Mouse (Mus musculus): ENCODE data around the gene Cdon. TPM values are rescaled to one million over a fixed set of nuclear protein-coding genes. Genes with fewer than 3 reads are reported as not detected.

The Cdon gene
- polyA plus RNA-seq, 1 experiment from 2014 or later, result 0.51 TPM

DNA sequence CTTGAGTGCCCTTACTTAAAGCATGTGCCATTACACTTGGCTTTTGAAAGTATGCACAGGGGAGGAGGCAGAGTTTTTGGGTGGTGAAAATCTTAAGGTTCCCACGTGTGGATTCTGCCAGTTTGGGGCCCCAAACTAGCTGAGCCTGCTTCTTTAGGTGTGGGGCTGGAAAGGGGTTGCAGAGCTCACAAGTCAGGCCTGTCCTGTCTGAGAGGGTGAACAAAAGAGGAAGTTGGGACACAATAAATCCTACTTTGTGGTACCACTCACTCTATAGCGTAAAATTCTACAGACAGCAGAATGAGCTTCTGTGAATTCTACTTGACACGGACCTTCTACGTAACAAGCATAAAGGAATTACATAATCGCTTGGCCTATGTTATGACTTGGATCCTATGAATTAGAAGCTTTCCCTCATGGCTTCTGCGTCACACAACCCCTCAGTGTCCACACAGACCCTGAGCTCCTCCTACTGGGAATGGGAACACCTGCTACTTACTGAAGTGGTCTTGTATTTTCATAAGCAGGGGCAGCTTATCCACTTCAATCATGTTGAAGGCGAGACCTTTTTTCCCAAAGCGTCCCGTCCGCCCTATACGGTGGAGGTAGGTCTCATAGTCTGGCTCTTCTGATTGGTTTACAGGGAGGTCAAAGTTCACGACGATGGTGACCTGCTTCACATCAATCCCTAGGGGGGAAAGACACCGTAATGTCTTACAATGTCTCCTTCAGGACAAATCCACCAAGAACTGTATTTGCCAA lies 122.4 kb downstream of the Cdon start:
- no peak overlapping the region for H3K9ac ChIP-seq
- H3K36me3 ChIP-seq (replicated peaks), result no peaks in the 10 kb centered on the region
- no peaks in the 10 kb centered on the region for H3K4me1 ChIP-seq (replicated peaks)
- no peak overlapping the region for H3K4me3 ChIP-seq (replicated peaks)
- no peak overlapping the region for H3K27ac ChIP-seq (replicated peaks)
- WGBS (ENCODE audit: insufficient replicate concordance), result 62% methylated on average over 14 of the region's 14 CpGs
- no peak for ATAC-seq (ENCODE audit: insufficient read depth)
- H3K9me3 ChIP-seq (replicated peaks), result no peaks in the 10 kb centered on the region
- no peak overlapping the region for H3K4me2 ChIP-seq
- no peaks in the 10 kb centered on the region for H3K27me3 ChIP-seq

DNA sequence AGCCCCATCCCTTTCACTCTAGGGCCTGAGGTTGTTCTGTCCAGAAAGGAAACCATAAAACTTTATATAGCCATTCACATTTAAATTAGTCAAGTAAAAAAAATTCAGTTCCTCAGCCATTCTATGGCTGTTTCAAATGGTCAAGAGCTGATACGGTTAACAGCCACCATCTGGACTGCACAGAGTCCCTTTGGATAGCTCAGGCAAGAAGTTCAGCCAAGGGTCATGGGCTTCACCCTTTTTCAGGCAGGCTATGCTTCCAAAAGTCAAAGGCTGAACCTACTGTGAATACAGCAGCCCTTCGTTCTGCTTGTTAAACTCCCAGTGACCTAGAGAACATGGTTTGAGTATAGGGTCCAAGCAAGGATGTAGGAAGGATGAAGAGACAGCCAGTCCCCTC lies 123.7 kb downstream of the Cdon start:
- H3K4me3 ChIP-seq (replicated peaks), result no peak overlapping the region
- WGBS (ENCODE audit: insufficient replicate concordance), result 73% methylated on average over 2 of the region's 2 CpGs
- no peaks in the 10 kb centered on the region for H3K9me3 ChIP-seq (replicated peaks)
- H3K27me3 ChIP-seq, result no peaks in the 10 kb centered on the region
- ATAC-seq (ENCODE audit: insufficient read depth), result no peak
- no peak overlapping the region for H3K27ac ChIP-seq (replicated peaks)
- H3K9ac ChIP-seq, result no peak overlapping the region
- H3K4me1 ChIP-seq (replicated peaks), result no peaks in the 10 kb centered on the region
- H3K36me3 ChIP-seq (replicated peaks), result no peaks in the 10 kb centered on the region
- H3K4me2 ChIP-seq, result no peak overlapping the region

DNA sequence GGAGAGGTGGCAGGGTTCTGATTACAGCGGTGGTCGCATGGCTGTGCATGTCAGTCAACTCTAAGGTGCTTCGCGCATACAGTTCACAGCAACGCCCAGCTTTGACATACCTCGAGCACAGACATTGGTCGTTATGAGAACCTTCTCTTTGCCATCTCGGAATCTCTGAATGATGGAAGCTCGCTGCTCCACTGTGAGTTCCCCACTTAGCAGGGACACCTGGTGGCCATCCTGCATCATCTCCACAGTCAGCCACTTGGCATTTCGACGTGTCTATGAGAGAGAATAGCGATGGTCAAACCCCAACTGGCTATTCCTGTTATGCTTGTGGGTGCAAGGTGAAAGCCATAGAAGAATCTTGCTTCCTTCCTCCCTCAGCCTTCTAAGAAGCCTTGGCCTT lies 124.8 kb downstream of the Cdon start:
- Histone ChIP-seq H3K36me3 (replicated peaks) (no peaks in the 10 kb centered on the region), H3K27ac (replicated peaks) (no peak overlapping the region), H3K9ac (no peak overlapping the region), H3K4me2 (no peak overlapping the region), H3K4me1 (replicated peaks) (no peaks in the 10 kb centered on the region), H3K9me3 (replicated peaks) (no peaks in the 10 kb centered on the region), H3K27me3 (no peaks in the 10 kb centered on the region), H3K4me3 (replicated peaks) (no peak overlapping the region)
- no peak for ATAC-seq (ENCODE audit: insufficient read depth)
- 60% methylated on average over 12 of the region's 12 CpGs for WGBS (ENCODE audit: insufficient replicate concordance)

DNA sequence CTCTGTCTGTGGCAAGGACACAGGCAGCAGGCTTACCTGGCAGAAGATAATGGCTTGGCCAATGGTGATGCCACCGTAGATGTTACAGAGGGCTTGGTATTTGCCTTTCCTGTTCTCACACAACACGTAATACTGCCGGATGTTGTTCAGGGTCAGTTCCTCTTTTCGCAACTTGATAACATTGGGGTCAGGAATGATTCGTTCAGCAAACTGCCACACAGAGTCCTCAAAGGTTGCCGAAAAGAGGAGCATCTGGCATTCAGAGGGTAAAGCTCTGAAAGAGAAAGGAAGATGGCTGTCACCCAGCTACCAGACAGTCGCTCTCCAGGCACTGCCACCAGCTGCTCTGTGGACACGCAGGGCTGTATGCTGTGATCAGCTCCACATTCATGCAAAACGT lies 125.8 kb downstream of the Cdon start:
- H3K4me3 ChIP-seq (replicated peaks), result no peak overlapping the region
- H3K27ac ChIP-seq (replicated peaks), result no peak overlapping the region
- H3K27me3 ChIP-seq, result no peaks in the 10 kb centered on the region
- no peak for ATAC-seq (ENCODE audit: insufficient read depth)
- WGBS (ENCODE audit: insufficient replicate concordance), result 6% methylated on average over 9 of the region's 9 CpGs
- H3K4me2 ChIP-seq, result peak overlapping the region; percentile 10; the same call in 1 of the 2 replicates
- H3K9ac ChIP-seq, result no peak overlapping the region
- H3K9me3 ChIP-seq (replicated peaks), result no peaks in the 10 kb centered on the region
- no peaks in the 10 kb centered on the region for H3K36me3 ChIP-seq (replicated peaks)
- H3K4me1 ChIP-seq (replicated peaks), result no peaks in the 10 kb centered on the region

DNA sequence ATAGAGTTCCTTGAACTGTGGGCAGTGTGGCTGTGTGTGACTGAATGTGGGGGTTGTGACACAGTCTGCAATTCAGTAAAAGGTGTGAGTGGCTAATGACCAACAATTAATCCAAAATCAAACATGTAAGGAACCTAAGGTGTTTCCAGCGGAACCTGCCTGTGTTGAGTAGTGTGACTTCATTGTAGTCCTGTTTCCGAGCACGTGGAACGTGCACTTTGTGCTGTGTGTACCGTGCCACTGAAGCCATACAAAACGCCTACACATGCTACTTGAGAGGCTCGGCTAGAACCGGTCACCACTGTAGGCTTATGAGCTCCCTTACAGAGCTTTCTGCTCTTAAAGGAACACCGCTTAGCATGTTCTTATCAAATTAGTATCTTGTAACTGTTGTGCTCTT lies 127.5 kb downstream of the Cdon start:
- Histone ChIP-seq H3K4me2 (no peak overlapping the region), H3K9ac (no peak overlapping the region), H3K4me1 (replicated peaks) (no peaks in the 10 kb centered on the region), H3K4me3 (replicated peaks) (no peak overlapping the region), H3K27me3 (0 out of 2 replicates have a peak, but pooled peaks cover 6% of the 10 kb centered on the region), H3K27ac (replicated peaks) (no peak overlapping the region), H3K36me3 (replicated peaks) (no peaks in the 10 kb centered on the region), H3K9me3 (replicated peaks) (no peaks in the 10 kb centered on the region)
- WGBS (ENCODE audit: insufficient replicate concordance), result 64% methylated on average over 9 of the region's 9 CpGs
- no peak for ATAC-seq (ENCODE audit: insufficient read depth)

DNA sequence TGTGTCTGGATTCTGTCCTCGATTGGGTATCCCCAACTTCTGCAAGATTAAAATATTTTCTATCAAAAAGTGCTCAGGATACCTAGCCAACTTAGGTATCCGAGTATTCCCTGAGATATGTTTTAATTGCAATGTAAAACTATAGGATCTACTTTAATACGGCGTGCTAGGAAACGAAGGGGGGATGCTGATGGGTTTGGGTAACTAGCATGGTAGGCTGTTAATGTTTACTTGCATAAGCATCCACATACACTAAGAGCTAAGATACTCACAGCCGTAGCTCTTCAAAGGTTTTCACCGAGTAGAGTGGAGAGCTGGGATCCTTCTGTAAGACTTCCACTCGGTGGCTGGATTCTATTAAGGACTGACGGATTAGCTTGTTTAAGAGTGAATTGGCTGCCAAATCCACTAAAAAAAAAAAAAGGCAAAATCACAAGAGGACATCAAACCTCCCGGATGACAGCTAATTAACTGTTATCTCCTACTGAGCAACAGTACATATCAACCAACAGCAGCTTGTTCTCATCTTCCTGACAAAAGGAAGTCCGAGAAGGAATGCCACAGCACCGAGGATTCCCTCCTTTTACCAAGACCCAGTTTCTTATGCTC lies 135.7 kb downstream of the Cdon start:
- Histone ChIP-seq H3K27me3 (peaks cover 57% of the 10 kb centered on the region), H3K27ac (replicated peaks) (no peak overlapping the region), H3K9me3 (replicated peaks) (no peaks in the 10 kb centered on the region), H3K36me3 (replicated peaks) (peaks cover 8% of the 10 kb centered on the region), H3K4me2 (no peak overlapping the region), H3K9ac (no peak overlapping the region), H3K4me3 (replicated peaks) (no peak overlapping the region), H3K4me1 (replicated peaks) (peaks cover 32% of the 10 kb centered on the region)
- WGBS (ENCODE audit: insufficient replicate concordance), result 49% methylated on average over 12 of the region's 12 CpGs
- ATAC-seq (ENCODE audit: insufficient read depth), result no peak

Other genes starting within 250 kb of the Cdon start
- 49.2 and 50.0 TPM in 2 replicates for gene Dcps, start 245.1 kb upstream of the Cdon start, polyA plus RNA-seq (2015; fragmentation: Nextera tagmentation; extraction: Ambion mirVana)
- 52.7 and 53.6 TPM in 2 replicates for gene Srpr, start 221.0 kb upstream of the Cdon start, polyA plus RNA-seq (2015; fragmentation: Nextera tagmentation; extraction: Ambion mirVana)
- gene Tirap, start 220.8 kb upstream of the Cdon start, polyA plus RNA-seq (2015; fragmentation: Nextera tagmentation; extraction: Ambion mirVana), result 9.0 and 9.1 TPM in 2 replicates
- gene Foxred1, start 210.1 kb upstream of the Cdon start, polyA plus RNA-seq (2015; fragmentation: Nextera tagmentation; extraction: Ambion mirVana), result 21.3 and 22.1 TPM in 2 replicates
- gene Fam118b, start 153.3 kb upstream of the Cdon start, polyA plus RNA-seq (2015; fragmentation: Nextera tagmentation; extraction: Ambion mirVana), result 11.4 and 11.8 TPM in 2 replicates
- gene Rpusd4, start 153.3 kb upstream of the Cdon start, polyA plus RNA-seq (2015; fragmentation: Nextera tagmentation; extraction: Ambion mirVana), result 11.5 and 11.7 TPM in 2 replicates
- not detected in 2 replicates for gene Gm1113, start 97.1 kb downstream of the Cdon start, polyA plus RNA-seq (2015; fragmentation: Nextera tagmentation; extraction: Ambion mirVana)
- gene Ddx25, start 137.4 kb downstream of the Cdon start, polyA plus RNA-seq (2015; fragmentation: Nextera tagmentation; extraction: Ambion mirVana), result 0.14 and 0.16 TPM in 2 replicates
- 6.0 and 6.4 TPM in 2 replicates for gene Pus3, start 137.5 kb downstream of the Cdon start, polyA plus RNA-seq (2015; fragmentation: Nextera tagmentation; extraction: Ambion mirVana)
- gene Pate2, start 149.2 kb downstream of the Cdon start, polyA plus RNA-seq (2015; fragmentation: Nextera tagmentation; extraction: Ambion mirVana), result 0.09 and 0.26 TPM in 2 replicates
- 8.9 TPM in 2 replicates for gene Hyls1, start 149.3 kb downstream of the Cdon start, polyA plus RNA-seq (2015; fragmentation: Nextera tagmentation; extraction: Ambion mirVana)
- gene Pate4, start 190.8 kb downstream of the Cdon start, polyA plus RNA-seq (2015; fragmentation: Nextera tagmentation; extraction: Ambion mirVana), result not detected in 2 replicates
- gene Pate3, start 227.1 kb downstream of the Cdon start, polyA plus RNA-seq (2015; fragmentation: Nextera tagmentation; extraction: Ambion mirVana), result not detected in 2 replicates

Measured in liver, embryonic 15.5 days (tissue).